Mouse (Mus musculus) frontal cortex, adult 2 months (tissue): ENCODE data around the gene Adnp. TPM values are rescaled to one million over a fixed set of nuclear protein-coding genes. Genes with fewer than 3 reads are reported as not detected.

Source experiments
- DNase-seq, 2 experiments: peaks; one replicate each; pipeline ENCODE4 v3.0.0; 2022; ENCODE audit warnings: low spot score in 1 of 2; ENCODE audit errors: extremely low spot score in 1 of 2
- polyA plus RNA-seq: library from polyadenylated mRNA; depleted of rRNA; stranded (reverse); fragments of >200 nt; gene quantifications from 2 replicates; pipeline ENCODE4 v1.2.3, GENCODE M21; 2012; rRNA removed

The Adnp gene
- 33.8 and 43.5 TPM in 2 replicates for polyA plus RNA-seq

GRCm38 (mm10) chr2:168206725-168207644, at the start of gene Adnp:
Gene Adnp (minus strand): TSS chr2:168207112.
- DNase-seq, result peak; percentile 94 to 96

DNA sequence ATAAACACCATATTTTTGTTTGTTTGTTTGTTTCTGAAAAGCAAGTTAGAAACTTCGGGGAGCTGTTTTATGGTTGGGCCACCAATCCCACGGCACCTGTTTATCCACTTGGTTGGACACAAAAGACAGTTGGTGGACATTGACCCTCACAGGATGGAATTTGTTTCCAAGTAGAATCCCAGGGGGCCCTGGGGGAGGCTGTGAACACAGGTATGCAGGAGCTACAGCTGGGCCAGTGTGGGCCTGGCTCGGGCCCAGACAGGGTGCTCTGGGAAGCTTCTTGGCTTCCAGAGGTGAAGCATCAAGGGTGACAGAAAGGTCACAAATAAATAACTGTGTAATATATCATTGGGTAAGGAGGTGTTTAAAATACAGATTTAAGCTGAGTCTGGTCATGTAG, 49.6 kb upstream of the Adnp start:
- DNase-seq, result no peak

GRCm38 (mm10) chr2:168253822-168254221, 46.9 kb upstream of the Adnp start:
- DNase-seq, result peak; percentile 28 to 63

DNA sequence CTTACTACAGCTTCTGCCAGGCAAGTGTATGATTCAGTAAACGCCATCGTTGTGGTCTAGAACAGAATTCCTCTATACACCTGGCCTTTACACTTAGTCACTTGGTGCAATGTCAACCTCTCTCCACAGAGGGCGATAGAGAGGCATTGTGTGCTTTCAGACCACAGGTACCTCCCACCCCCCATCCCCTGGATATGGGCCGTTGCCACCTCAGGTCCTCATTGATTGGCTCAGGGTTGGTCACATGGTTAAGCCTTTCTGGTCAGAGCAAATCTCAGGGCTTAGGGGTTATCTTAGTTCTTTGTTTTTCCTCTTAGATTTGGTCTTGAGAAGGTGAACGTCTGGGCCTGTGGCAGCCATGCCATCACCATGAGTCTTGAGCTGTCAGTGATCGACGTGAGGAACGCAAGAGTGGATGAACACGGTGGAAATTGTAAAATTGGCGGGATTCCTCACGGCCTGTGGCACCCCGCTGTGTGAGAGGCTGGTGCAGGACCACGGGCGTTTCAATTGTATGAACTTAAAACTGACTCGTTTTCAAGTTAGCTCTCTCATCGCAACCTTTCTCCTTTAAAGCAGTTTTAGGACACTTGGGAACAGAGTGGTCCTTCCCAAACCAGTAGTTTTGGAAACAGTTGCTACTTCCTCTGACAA, 45.9 kb upstream of the Adnp start:
- peak in 1 of 2 experiments; percentile 54 for DNase-seq

GRCm38 (mm10) chr2:168250270-168250669, 43.4 kb upstream of the Adnp start:
- peak; percentile 73 to 97 for DNase-seq

DNA sequence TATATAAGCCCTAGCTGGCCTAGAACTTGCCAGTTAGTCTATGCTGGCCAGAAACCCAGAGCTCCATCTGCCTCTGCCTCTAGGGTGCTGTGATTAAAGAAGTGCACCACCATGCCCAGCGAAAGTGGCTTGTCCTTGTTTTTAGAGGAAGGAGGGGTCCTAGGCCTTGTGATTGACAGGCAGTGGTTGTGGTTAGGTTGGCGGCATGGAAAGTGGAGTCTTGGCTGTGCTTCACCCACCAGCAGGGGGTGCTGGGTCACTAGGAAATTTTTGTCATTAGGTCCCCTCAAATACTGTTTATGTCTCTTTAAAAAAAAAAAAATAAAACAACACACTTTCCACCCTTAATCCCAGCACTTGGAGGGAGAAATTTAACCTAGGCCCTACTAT, 41.9 kb upstream of the Adnp start:
- DNase-seq, result no peak

- no peak for DNase-seq
These were observed 41.4 kb upstream of the Adnp start for GRCm38 (mm10) chr2:168248167-168248855.

- no peak for DNase-seq
These were observed 38.7 kb upstream of the Adnp start for GRCm38 (mm10) chr2:168245571-168245970.

GRCm38 (mm10) chr2:168243278-168243677, 36.4 kb upstream of the Adnp start:
- DNase-seq, result no peak

DNA sequence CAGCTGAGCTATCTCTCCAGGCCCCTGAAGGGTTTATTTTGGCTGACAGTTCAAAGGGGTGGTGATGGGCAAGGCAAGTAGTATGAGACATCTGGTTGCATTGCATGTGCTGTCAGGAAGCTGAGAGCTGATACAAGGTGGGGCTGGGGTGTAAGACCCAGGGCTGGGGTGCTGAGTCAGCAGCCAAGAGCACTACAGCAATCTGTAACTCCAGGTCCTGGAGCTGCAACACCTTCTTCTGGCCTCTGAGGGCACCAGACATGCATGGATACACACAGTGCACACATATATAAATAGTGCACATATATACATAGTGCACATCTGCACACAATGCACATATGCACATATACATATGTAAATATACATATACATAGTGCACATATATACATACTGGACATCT, 35.9 kb upstream of the Adnp start:
- no peak for DNase-seq

- DNase-seq, result no peak
These were observed 31.4 kb upstream of the Adnp start for GRCm38 (mm10) chr2:168238335-168238734.

DNA sequence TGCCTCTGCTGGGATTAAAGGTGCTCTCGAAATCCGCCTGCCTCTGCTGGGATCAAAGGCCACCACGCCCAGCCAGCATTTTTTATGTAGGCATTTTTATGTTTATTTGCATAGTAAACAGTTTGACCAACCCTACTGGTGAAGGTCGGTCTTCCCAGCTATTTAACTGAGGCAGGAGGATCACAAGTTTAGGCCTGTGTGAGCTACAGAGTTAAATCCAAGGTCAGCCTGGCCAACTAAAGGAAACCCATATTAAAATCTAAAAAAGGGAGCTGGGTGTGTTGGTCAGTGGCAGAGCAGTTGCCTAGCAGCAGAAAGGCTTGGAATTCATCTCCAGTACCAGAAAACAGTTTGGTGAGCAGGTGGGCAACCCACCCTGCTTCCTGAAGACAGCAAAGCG, 26.4 kb upstream of the Adnp start:
- DNase-seq, result no peak

DNA sequence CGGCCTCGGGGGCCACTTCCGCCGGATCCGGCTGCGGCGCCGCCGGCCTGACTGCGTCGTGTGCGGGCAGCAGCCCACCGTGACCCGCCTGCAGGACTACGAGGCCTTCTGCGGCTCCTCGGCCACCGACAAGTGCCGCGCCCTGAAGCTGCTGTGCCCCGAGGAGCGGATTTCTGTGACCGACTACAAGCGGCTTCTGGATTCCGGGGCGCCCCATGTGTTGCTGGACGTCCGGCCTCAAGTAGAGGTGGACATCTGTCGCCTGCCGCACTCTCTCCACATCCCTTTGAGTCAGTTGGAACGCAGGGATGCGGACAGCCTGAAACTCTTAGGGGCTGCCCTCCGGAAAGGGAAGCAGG, 24.5 kb upstream of the Adnp start:
- no peak for DNase-seq

- no peak for DNase-seq
These were observed 24.0 kb upstream of the Adnp start for GRCm38 (mm10) chr2:168230773-168231470.

GRCm38 (mm10) chr2:168230026-168230728, 23.3 kb upstream of the Adnp start, which contains the start of the genes Gm20716, Dpm1 and Mocs3:
Gene Gm20716 (minus strand): TSS chr2:168230364.
Gene Dpm1 (minus strand): TSS chr2:168230591.
Gene Mocs3 (plus strand): TSS chr2:168230622.
- peak; percentile 74 to 89 for DNase-seq

GRCm38 (mm10) chr2:168229116-168230025, 22.5 kb upstream of the Adnp start:
- DNase-seq, result peak in 1 of 2 experiments; percentile 53

DNA sequence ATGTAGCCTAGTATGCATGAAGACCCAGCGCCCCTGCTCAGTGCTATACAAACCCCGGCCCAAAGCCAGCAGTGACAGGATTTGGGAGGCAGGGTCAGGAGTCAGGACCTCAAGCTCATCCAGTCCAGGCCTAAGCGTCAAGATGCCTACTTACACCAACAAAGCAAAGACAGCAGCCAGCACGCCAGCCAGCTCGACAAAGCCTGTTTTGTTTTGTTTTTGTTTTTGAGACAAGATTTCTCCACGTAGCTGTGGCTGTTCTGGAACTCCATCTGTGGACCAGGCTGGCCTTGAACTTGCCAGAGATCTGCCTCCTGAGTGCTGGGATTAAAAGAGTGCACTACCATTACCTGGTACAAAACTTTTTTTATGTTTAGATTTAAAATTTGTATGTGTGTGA, 16.4 kb upstream of the Adnp start:
- no peak for DNase-seq

- DNase-seq, result no peak
These were observed 7.0 kb upstream of the Adnp start for GRCm38 (mm10) chr2:168213788-168214397.
